Mouse (Mus musculus): ENCODE results near the gene Bcl11b. TPM values are rescaled to one million over a fixed set of nuclear protein-coding genes. Genes with fewer than 3 reads are reported as not detected.

Gene Bcl11b
- 0.05 and 0.10 TPM in 2 replicates for polyA plus RNA-seq (2015; fragmentation: Nextera tagmentation; extraction: Ambion mirVana)

DNA sequence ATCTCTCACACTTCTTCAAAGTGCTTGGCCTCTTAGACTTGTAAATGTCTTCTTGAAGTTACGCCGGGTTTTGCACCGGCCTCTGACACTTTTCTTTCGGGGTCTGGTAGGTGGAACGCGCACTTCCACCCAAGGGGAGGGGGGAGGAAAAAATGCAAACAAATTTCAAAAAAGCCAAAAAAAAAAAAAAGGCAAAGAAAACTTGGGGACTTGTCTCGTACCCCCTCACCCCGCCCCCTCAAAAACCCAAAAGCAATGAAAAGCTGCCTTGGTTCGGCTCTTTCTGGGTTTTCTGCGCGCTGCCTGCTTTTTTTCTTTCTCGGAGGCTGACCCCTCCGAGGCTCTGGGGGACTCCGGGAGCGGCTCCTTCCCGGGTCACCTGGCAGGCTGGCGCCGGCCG, at the start of gene Bcl11b:
Gene Bcl11b (minus strand): TSS at position 120 of the 400 bp plus-strand sequence.
- Histone ChIP-seq H3K4me3 (replicated peaks) (peak within 1 kb of the TSS; percentile 38), H3K9me3 (replicated peaks) (no peaks in the 10 kb centered on the region), H3K9ac (no peak within 1 kb of the TSS), H3K4me1 (replicated peaks) (peaks cover 5% of the 10 kb centered on the region; the same call in 1 of the 2 replicates), H3K27me3 (peaks cover 98% of the 10 kb centered on the region), H3K36me3 (replicated peaks) (no peaks in the 10 kb centered on the region), H3K27ac (replicated peaks) (no peak within 1 kb of the TSS), H3K4me2 (peak within 1 kb of the TSS; percentile 58)
- 1% methylated on average over 19 of the region's 19 CpGs for WGBS (ENCODE audit: insufficient replicate concordance)
- no peak for ATAC-seq (ENCODE audit: insufficient read depth)

- 58% methylated on average over 7 of the region's 7 CpGs for WGBS (ENCODE audit: insufficient replicate concordance)
- Histone ChIP-seq H3K9me3 (replicated peaks) (no peaks in the 10 kb centered on the region), H3K36me3 (replicated peaks) (no peaks in the 10 kb centered on the region), H3K4me1 (replicated peaks) (no peaks in the 10 kb centered on the region), H3K27me3 (no peaks in the 10 kb centered on the region), H3K9ac (no peak overlapping the region), H3K4me2 (no peak overlapping the region), H3K4me3 (replicated peaks) (no peak overlapping the region), H3K27ac (replicated peaks) (no peak overlapping the region)
- no peak for ATAC-seq (ENCODE audit: insufficient read depth)
Observed at GRCm38 (mm10) chr12:108050996-108051395, 47.6 kb upstream of the Bcl11b start.

GRCm38 (mm10) chr12:108049625-108050024, 46.2 kb upstream of the Bcl11b start:
- 55% methylated on average over 13 of the region's 13 CpGs for WGBS (ENCODE audit: insufficient replicate concordance)
- H3K27me3 ChIP-seq: no peaks in the 10 kb centered on the region
- no peaks in the 10 kb centered on the region for H3K36me3 ChIP-seq (replicated peaks)
- H3K4me3 ChIP-seq (replicated peaks): no peak overlapping the region
- H3K4me1 ChIP-seq (replicated peaks): no peaks in the 10 kb centered on the region
- no peak overlapping the region for H3K4me2 ChIP-seq
- H3K27ac ChIP-seq (replicated peaks): no peak overlapping the region
- no peak overlapping the region for H3K9ac ChIP-seq
- H3K9me3 ChIP-seq (replicated peaks): no peaks in the 10 kb centered on the region
- no peak for ATAC-seq (ENCODE audit: insufficient read depth)

DNA sequence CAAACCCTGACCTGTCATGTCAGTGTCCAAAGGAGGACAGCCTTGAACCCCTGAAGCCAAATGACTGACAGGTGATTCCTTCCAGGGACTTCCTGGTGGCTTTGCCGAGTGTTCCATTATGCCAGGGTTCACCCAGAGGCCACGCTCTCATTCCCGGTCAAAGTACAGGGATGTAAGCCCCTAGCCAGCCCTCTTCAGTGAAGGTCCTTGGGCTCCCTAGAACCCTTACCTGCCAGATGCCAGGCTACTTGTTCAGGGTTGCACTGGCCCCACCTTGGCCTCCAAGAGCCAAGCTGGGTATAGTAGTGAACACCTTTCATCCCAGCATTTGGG, 38.8 kb upstream of the Bcl11b start:
- Histone ChIP-seq H3K4me2 (no peak overlapping the region), H3K4me1 (replicated peaks) (0 out of 2 replicates have a peak, but pooled peaks cover 2% of the 10 kb centered on the region), H3K4me3 (replicated peaks) (no peak overlapping the region), H3K27ac (replicated peaks) (no peak overlapping the region), H3K27me3 (no peaks in the 10 kb centered on the region), H3K9me3 (replicated peaks) (no peaks in the 10 kb centered on the region), H3K36me3 (replicated peaks) (no peaks in the 10 kb centered on the region), H3K9ac (no peak overlapping the region)
- ATAC-seq (ENCODE audit: insufficient read depth): no peak
- WGBS (ENCODE audit: insufficient replicate concordance): 64% methylated on average over 3 of the region's 3 CpGs

- Histone ChIP-seq H3K36me3 (replicated peaks) (no peaks in the 10 kb centered on the region), H3K4me2 (no peak overlapping the region), H3K4me3 (replicated peaks) (no peak overlapping the region), H3K4me1 (replicated peaks) (0 out of 2 replicates have a peak, but pooled peaks cover 5% of the 10 kb centered on the region), H3K9ac (no peak overlapping the region), H3K27ac (replicated peaks) (no peak overlapping the region), H3K9me3 (replicated peaks) (no peaks in the 10 kb centered on the region), H3K27me3 (no peaks in the 10 kb centered on the region)
- ATAC-seq (ENCODE audit: insufficient read depth): no peak
- 32% methylated on average over 12 of the region's 12 CpGs for WGBS (ENCODE audit: insufficient replicate concordance)
Observed at GRCm38 (mm10) chr12:108041571-108042238, 38.3 kb upstream of the Bcl11b start.

- Histone ChIP-seq H3K9me3 (replicated peaks) (no peaks in the 10 kb centered on the region), H3K4me3 (replicated peaks) (no peak overlapping the region), H3K9ac (no peak overlapping the region), H3K4me2 (no peak overlapping the region), H3K27ac (replicated peaks) (no peak overlapping the region), H3K27me3 (no peaks in the 10 kb centered on the region), H3K36me3 (replicated peaks) (no peaks in the 10 kb centered on the region), H3K4me1 (replicated peaks) (0 out of 2 replicates have a peak, but pooled peaks cover 5% of the 10 kb centered on the region)
- 48% methylated on average over 6 of the region's 6 CpGs for WGBS (ENCODE audit: insufficient replicate concordance)
- no peak for ATAC-seq (ENCODE audit: insufficient read depth)
Observed at GRCm38 (mm10) chr12:108037446-108037845, 34.0 kb upstream of the Bcl11b start.

- WGBS (ENCODE audit: insufficient replicate concordance): 61% methylated on average over 13 of the region's 13 CpGs
- Histone ChIP-seq H3K27me3 (no peaks in the 10 kb centered on the region), H3K4me2 (no peak overlapping the region), H3K4me3 (replicated peaks) (no peak overlapping the region), H3K4me1 (replicated peaks) (0 out of 2 replicates have a peak, but pooled peaks cover 5% of the 10 kb centered on the region), H3K27ac (replicated peaks) (no peak overlapping the region), H3K9me3 (replicated peaks) (no peaks in the 10 kb centered on the region), H3K36me3 (replicated peaks) (no peaks in the 10 kb centered on the region), H3K9ac (no peak overlapping the region)
- ATAC-seq (ENCODE audit: insufficient read depth): no peak
Observed at GRCm38 (mm10) chr12:108035412-108036078, 32.1 kb upstream of the Bcl11b start.

- Histone ChIP-seq H3K27ac (replicated peaks) (no peak overlapping the region), H3K4me1 (replicated peaks) (no peaks in the 10 kb centered on the region), H3K27me3 (no peaks in the 10 kb centered on the region), H3K4me2 (no peak overlapping the region), H3K9me3 (replicated peaks) (no peaks in the 10 kb centered on the region), H3K36me3 (replicated peaks) (no peaks in the 10 kb centered on the region), H3K4me3 (replicated peaks) (no peak overlapping the region), H3K9ac (no peak overlapping the region)
- ATAC-seq (ENCODE audit: insufficient read depth): no peak
- 66% methylated on average over 15 of the region's 15 CpGs for WGBS (ENCODE audit: insufficient replicate concordance)
Observed at GRCm38 (mm10) chr12:108022835-108023615, 19.6 kb upstream of the Bcl11b start.

GRCm38 (mm10) chr12:108012003-108012402, 8.6 kb upstream of the Bcl11b start:
- no peak overlapping the region for H3K4me3 ChIP-seq (replicated peaks)
- H3K9ac ChIP-seq: no peak overlapping the region
- no peak for ATAC-seq (ENCODE audit: insufficient read depth)
- no peaks in the 10 kb centered on the region for H3K9me3 ChIP-seq (replicated peaks)
- no peaks in the 10 kb centered on the region for H3K4me1 ChIP-seq (replicated peaks)
- H3K27ac ChIP-seq (replicated peaks): no peak overlapping the region
- H3K4me2 ChIP-seq: no peak overlapping the region
- 71% methylated on average over 12 of the region's 12 CpGs for WGBS (ENCODE audit: insufficient replicate concordance)
- H3K36me3 ChIP-seq (replicated peaks): no peaks in the 10 kb centered on the region
- H3K27me3 ChIP-seq: peaks cover 19% of the 10 kb centered on the region

DNA sequence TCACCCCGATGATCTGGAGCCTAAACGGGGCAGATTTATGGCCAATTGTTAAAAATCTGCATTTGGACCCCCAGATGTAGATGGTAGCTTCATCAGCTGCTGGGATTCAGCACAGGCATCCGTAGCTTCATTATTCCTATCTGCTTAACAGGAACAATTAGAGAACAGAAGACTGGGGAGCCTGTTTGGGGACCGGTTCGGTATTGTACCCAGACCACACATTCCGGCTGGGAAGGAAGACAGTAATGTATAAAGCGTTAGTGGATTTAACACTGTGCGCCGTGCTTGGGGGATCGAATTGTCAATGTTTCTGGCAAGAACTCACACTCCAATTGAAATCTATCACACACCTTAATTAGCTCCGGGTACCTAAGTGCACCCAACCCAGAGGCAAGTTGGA, 6.9 kb upstream of the Bcl11b start:
- 57% methylated on average over 11 of the region's 11 CpGs for WGBS (ENCODE audit: insufficient replicate concordance)

DNA sequence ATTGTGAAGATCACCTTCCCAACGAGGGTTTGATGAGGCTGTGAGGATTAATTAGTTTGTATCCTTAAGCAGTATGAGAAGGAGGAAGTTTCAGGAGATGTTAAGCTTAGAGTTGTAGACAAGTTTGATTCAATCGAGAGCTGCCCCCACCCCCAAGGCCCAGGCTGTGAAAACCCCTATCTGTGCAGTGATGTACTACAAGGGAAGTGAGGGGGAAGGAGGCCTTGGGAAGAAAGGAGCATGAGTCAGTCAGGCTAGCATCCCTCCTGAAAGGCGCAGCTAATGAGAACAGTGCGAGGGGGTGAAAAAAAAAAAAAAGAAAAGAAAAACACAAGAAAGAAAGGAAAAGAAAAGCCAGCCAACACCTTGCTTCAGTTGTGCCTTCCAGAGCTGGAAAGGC, 5.8 kb upstream of the Bcl11b start:
- H3K4me1 ChIP-seq (replicated peaks): peaks cover 5% of the 10 kb centered on the region; the same call in 1 of the 2 replicates
- H3K4me3 ChIP-seq (replicated peaks): no peak overlapping the region
- H3K27me3 ChIP-seq: peaks cover 48% of the 10 kb centered on the region
- H3K9me3 ChIP-seq (replicated peaks): no peaks in the 10 kb centered on the region
- no peak overlapping the region for H3K27ac ChIP-seq (replicated peaks)
- ATAC-seq (ENCODE audit: insufficient read depth): no peak
- 29% methylated on average over 4 of the region's 4 CpGs for WGBS (ENCODE audit: insufficient replicate concordance)
- H3K9ac ChIP-seq: no peak overlapping the region
- no peaks in the 10 kb centered on the region for H3K36me3 ChIP-seq (replicated peaks)
- no peak overlapping the region for H3K4me2 ChIP-seq

More for the DNA sequence above, 6.9 kb upstream of the Bcl11b start:
- Histone ChIP-seq H3K36me3 (replicated peaks) (no peaks in the 10 kb centered on the region), H3K27ac (replicated peaks) (no peak overlapping the region), H3K4me2 (no peak overlapping the region), H3K4me3 (replicated peaks) (no peak overlapping the region), H3K4me1 (replicated peaks) (0 out of 2 replicates have a peak, but pooled peaks cover 5% of the 10 kb centered on the region), H3K27me3 (peaks cover 36% of the 10 kb centered on the region), H3K9me3 (replicated peaks) (no peaks in the 10 kb centered on the region), H3K9ac (no peak overlapping the region)
- ATAC-seq (ENCODE audit: insufficient read depth): no peak
